Mouse (Mus musculus): ENCODE results near the gene Zfp488. TPM values are rescaled to one million over a fixed set of nuclear protein-coding genes. Genes with fewer than 3 reads are reported as not detected.

Zfp488 gene
- polyA plus RNA-seq, 1 experiment from 2014 or later = 0.59 TPM

Other genes with a start within 250 kb of the Zfp488 start
- gene Gdf10, start 55.2 kb downstream of the Zfp488 start, polyA plus RNA-seq (2016; fragmentation: Nextera tagmentation; extraction: Ambion mirVana) = 18.6 and 20.6 TPM in 2 replicates
- gene Gdf2, start 37.7 kb downstream of the Zfp488 start, polyA plus RNA-seq (2016; fragmentation: Nextera tagmentation; extraction: Ambion mirVana) = not detected in 2 replicates
- gene Rbp3, start 24.8 kb downstream of the Zfp488 start, polyA plus RNA-seq (2016; fragmentation: Nextera tagmentation; extraction: Ambion mirVana) = 0.05 and 0.09 TPM in 2 replicates
- not detected in 2 replicates for gene Gm30083, start 36.4 kb upstream of the Zfp488 start, polyA plus RNA-seq (2016; fragmentation: Nextera tagmentation; extraction: Ambion mirVana)
- not detected in 2 replicates for gene Gm5460, start 38.0 kb upstream of the Zfp488 start, polyA plus RNA-seq (2016; fragmentation: Nextera tagmentation; extraction: Ambion mirVana)
- gene Antxrl, start 73.9 kb upstream of the Zfp488 start, polyA plus RNA-seq (2016; fragmentation: Nextera tagmentation; extraction: Ambion mirVana) = not detected in 2 replicates
- gene Anxa8, start 107.2 kb upstream of the Zfp488 start, polyA plus RNA-seq (2016; fragmentation: Nextera tagmentation; extraction: Ambion mirVana) = 6.8 and 7.9 TPM in 2 replicates
- gene A630023A22Rik, start 124.0 kb upstream of the Zfp488 start, polyA plus RNA-seq (2016; fragmentation: Nextera tagmentation; extraction: Ambion mirVana) = not detected in 2 replicates
- gene Npy4r, start 173.7 kb upstream of the Zfp488 start, polyA plus RNA-seq (2016; fragmentation: Nextera tagmentation; extraction: Ambion mirVana) = 0.15 and 0.18 TPM in 2 replicates
- 1.9 and 2.1 TPM in 2 replicates for gene Gprin2, start 222.9 kb upstream of the Zfp488 start, polyA plus RNA-seq (2016; fragmentation: Nextera tagmentation; extraction: Ambion mirVana)
- gene Syt15, start 240.8 kb upstream of the Zfp488 start, polyA plus RNA-seq (2016; fragmentation: Nextera tagmentation; extraction: Ambion mirVana) = 0.18 and 0.23 TPM in 2 replicates